Mouse (Mus musculus): Measurements from ENCODE around the gene Dync1li1. TPM values are rescaled to one million over a fixed set of nuclear protein-coding genes. Genes with fewer than 3 reads are reported as not detected.

Dync1li1 gene
- 39.3 and 40.0 TPM in 2 replicates for polyA plus RNA-seq (2015; fragmentation: Nextera tagmentation; extraction: Ambion mirVana)

GRCm38 (mm10) chr9:114688252-114688952 lies at the start of gene Dync1li1:
Gene Dync1li1, plus strand, starts transcription at chr9:114688790.
- Histone ChIP-seq H3K36me3 (ENCODE audit: control insufficient read depth, insufficient read depth) (peaks cover 13% of the 10 kb centered on the region; the same call in 1 of the 2 replicates), H3K27ac (ENCODE audit: low read depth, low read length) (peak within 1 kb of the TSS; percentile 99), H3K9me3 (ENCODE audit: control insufficient read depth) (no peaks in the 10 kb centered on the region), H3K4me1 (replicated peaks; ENCODE audit: control insufficient read depth, insufficient read depth, low read length) (0 out of 2 replicates have a peak, but pooled peaks cover 8% of the 10 kb centered on the region), H3K4me3 (ENCODE audit: low read depth, low read length) (peak within 1 kb of the TSS; percentile 88), H3K9ac (ENCODE audit: low read depth, low read length) (peak within 1 kb of the TSS; percentile 93), H3K4me2 (replicated peaks; ENCODE audit: low read depth) (peak within 1 kb of the TSS; percentile 90), H3K27me3 (replicated peaks; ENCODE audit: control insufficient read depth, insufficient read depth, low read length) (no peaks in the 10 kb centered on the region)
- under 1% methylated on average over 50 of the region's 57 CpGs for WGBS
- no peak for TF ChIP-seq CTCF (IDR thresholded peaks at IDR 0.05; ENCODE audit: low read depth)
- peak; percentile 95 for ATAC-seq

- Histone ChIP-seq H3K4me1 (replicated peaks; ENCODE audit: control insufficient read depth, insufficient read depth, low read length) (peaks cover 3% of the 10 kb centered on the region; the same call in 1 of the 2 replicates), H3K4me2 (replicated peaks; ENCODE audit: low read depth) (peak overlapping the region; percentile 82), H3K36me3 (ENCODE audit: control insufficient read depth, insufficient read depth) (no peaks in the 10 kb centered on the region), H3K27me3 (replicated peaks; ENCODE audit: control insufficient read depth, insufficient read depth, low read length) (no peaks in the 10 kb centered on the region), H3K9ac (ENCODE audit: low read depth, low read length) (peak overlapping the region; percentile 65), H3K4me3 (ENCODE audit: low read depth, low read length) (peak overlapping the region; percentile 83), H3K27ac (ENCODE audit: low read depth, low read length) (peak overlapping the region; percentile 91), H3K9me3 (ENCODE audit: control insufficient read depth) (no peaks in the 10 kb centered on the region)
- peak; percentile 2; the same call in 1 of the 2 replicates for ATAC-seq
- WGBS, result 9% methylated on average over 18 of the region's 18 CpGs
- no peak for TF ChIP-seq CTCF (IDR thresholded peaks at IDR 0.05; ENCODE audit: low read depth)
These were observed 49.3 kb upstream of the Dync1li1 start for GRCm38 (mm10) chr9:114639186-114639748.

GRCm38 (mm10) chr9:114639839-114640646 lies 48.5 kb upstream of the Dync1li1 start, which contains the start of gene Cnot10:
Gene Cnot10, minus strand, starts transcription at chr9:114640184.
- H3K4me2 ChIP-seq (replicated peaks; ENCODE audit: low read depth), result peak within 1 kb of the TSS; percentile 82
- H3K4me3 ChIP-seq (ENCODE audit: low read depth, low read length), result peak within 1 kb of the TSS; percentile 83
- no peaks in the 10 kb centered on the region for H3K36me3 ChIP-seq (ENCODE audit: control insufficient read depth, insufficient read depth)
- WGBS, result 4% methylated on average over 49 of the region's 51 CpGs
- no peaks in the 10 kb centered on the region for H3K9me3 ChIP-seq (ENCODE audit: control insufficient read depth)
- peak; percentile 99 for ATAC-seq
- no peaks in the 10 kb centered on the region for H3K27me3 ChIP-seq (replicated peaks; ENCODE audit: control insufficient read depth, insufficient read depth, low read length)
- TF ChIP-seq CTCF (IDR thresholded peaks at IDR 0.05; ENCODE audit: low read depth), result peak; percentile 72
- H3K9ac ChIP-seq (ENCODE audit: low read depth, low read length), result peak within 1 kb of the TSS; percentile 65
- peaks cover 3% of the 10 kb centered on the region; the same call in 1 of the 2 replicates for H3K4me1 ChIP-seq (replicated peaks; ENCODE audit: control insufficient read depth, insufficient read depth, low read length)
- peak within 1 kb of the TSS; percentile 91 for H3K27ac ChIP-seq (ENCODE audit: low read depth, low read length)

- ATAC-seq, result peak; percentile 94
- Histone ChIP-seq H3K4me1 (replicated peaks; ENCODE audit: control insufficient read depth, insufficient read depth, low read length) (no peaks in the 10 kb centered on the region), H3K27me3 (replicated peaks; ENCODE audit: control insufficient read depth, insufficient read depth, low read length) (no peaks in the 10 kb centered on the region), H3K27ac (ENCODE audit: low read depth, low read length) (peak overlapping the region; percentile 87), H3K9ac (ENCODE audit: low read depth, low read length) (no peak overlapping the region), H3K9me3 (ENCODE audit: control insufficient read depth) (no peaks in the 10 kb centered on the region), H3K4me2 (replicated peaks; ENCODE audit: low read depth) (peak overlapping the region; percentile 45), H3K4me3 (ENCODE audit: low read depth, low read length) (no peak overlapping the region), H3K36me3 (ENCODE audit: control insufficient read depth, insufficient read depth) (no peaks in the 10 kb centered on the region)
- WGBS, result 43% methylated on average over 12 of the region's 12 CpGs
- no peak for TF ChIP-seq CTCF (IDR thresholded peaks at IDR 0.05; ENCODE audit: low read depth)
These were observed 41.8 kb upstream of the Dync1li1 start for GRCm38 (mm10) chr9:114646556-114647505.

GRCm38 (mm10) chr9:114647506-114648432 lies 40.8 kb upstream of the Dync1li1 start:
- Histone ChIP-seq H3K27me3 (replicated peaks; ENCODE audit: control insufficient read depth, insufficient read depth, low read length) (no peaks in the 10 kb centered on the region), H3K9ac (ENCODE audit: low read depth, low read length) (no peak overlapping the region), H3K4me3 (ENCODE audit: low read depth, low read length) (no peak overlapping the region), H3K4me1 (replicated peaks; ENCODE audit: control insufficient read depth, insufficient read depth, low read length) (no peaks in the 10 kb centered on the region), H3K27ac (ENCODE audit: low read depth, low read length) (no peak overlapping the region), H3K36me3 (ENCODE audit: control insufficient read depth, insufficient read depth) (no peaks in the 10 kb centered on the region), H3K4me2 (replicated peaks; ENCODE audit: low read depth) (no peak overlapping the region), H3K9me3 (ENCODE audit: control insufficient read depth) (no peaks in the 10 kb centered on the region)
- no peak for ATAC-seq
- WGBS, result 81% methylated on average over 28 of the region's 28 CpGs
- TF ChIP-seq CTCF (IDR thresholded peaks at IDR 0.05; ENCODE audit: low read depth), result peak; percentile 33; the same call in 1 of the 2 replicates
